Mouse (Mus musculus): ENCODE measurements around the gene Sde2.
"Not testable (repeated sequence)": the region's sequence is repeated elsewhere in the genome, so short reads cannot be mapped to it uniquely, and the experiment has no call there.

Gene Sde2

DNA sequence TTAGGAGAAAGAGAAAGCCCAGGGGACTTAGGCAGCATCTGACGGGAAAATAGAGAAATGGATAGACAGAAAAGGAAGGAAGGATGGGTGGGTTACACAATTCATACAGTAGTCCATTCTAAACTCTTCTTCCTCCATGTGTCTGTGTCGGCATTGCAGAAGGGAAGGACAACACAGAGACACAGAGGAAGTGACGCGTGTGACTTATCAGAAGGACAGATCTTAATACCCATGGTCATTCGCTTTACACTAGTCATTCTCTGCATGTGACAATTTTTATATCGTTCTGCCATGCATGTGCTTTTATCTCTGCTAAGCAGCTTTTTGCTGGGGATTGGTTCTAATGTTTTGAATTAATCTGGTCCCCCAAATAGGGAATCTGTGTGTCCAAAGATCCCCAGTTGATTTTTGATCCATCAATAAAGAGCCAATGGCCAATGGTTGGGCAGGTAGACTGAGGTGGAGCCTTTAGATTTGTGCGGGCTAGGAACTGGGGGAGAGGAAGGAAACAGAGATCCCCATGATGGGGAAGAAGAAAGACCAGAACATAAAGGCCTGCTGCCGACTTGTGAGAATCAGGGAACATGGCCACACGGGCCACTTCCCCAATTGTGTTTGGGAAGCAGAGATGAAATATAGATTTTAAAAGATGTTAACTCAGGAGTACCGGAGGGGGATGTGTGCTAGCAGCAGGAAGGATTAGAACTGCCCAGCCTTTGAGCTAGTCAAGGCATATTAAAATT, 15.5 kb upstream of the Sde2 start:
- DNase-seq = no peak

DNA sequence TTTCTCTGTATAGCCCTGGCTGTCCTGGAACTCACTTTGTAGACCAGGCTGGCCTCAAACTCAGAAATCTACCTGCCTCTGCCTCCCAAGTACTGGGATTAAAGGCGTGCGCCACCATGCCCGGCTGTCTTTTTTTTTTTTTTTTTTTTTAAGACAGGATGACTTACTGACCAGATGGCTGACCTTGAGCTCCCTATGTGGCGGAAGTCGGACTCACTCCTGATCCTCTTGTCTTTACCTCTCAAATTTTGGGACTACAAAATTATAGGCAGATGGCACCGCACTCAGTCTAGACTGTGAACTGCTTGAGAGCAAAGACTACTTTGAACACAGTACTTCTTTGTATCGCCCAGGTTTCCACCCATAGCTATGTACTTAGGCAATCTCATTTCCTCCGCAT, 14.5 kb upstream of the Sde2 start:
- DNase-seq = not testable (repeated sequence)

GRCm38 (mm10) chr1:180837186-180837585, 13.7 kb upstream of the Sde2 start:
- DNase-seq = no peak

GRCm38 (mm10) chr1:180838014-180838413, 12.9 kb upstream of the Sde2 start:
- DNase-seq = no peak

- no peak for DNase-seq
Observed at GRCm38 (mm10) chr1:180839201-180839910, 11.6 kb upstream of the Sde2 start.

GRCm38 (mm10) chr1:180841561-180842300, 9.2 kb upstream of the Sde2 start:
- no peak for DNase-seq

DNA sequence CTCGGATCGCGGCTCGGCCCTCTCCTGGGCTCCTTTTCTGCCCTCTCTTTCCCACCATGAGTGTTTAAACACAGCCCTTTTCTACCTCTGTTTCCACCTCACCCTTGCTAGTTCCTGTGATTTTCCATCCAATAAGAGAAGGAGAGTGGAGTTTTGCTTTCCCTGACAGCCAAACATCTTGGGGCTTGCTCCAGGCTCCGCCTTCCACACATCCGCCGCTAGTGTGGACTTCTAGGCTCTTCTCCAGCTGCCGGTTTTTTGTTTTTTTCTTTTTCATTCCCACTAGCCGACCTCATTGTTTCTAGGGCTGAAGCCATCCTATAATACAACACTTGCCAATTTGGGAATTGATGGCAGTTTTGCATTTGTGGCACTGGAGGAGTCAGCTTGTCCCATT, 2.8 kb upstream of the Sde2 start:
- DNase-seq = peak; percentile 72 to 78

DNA sequence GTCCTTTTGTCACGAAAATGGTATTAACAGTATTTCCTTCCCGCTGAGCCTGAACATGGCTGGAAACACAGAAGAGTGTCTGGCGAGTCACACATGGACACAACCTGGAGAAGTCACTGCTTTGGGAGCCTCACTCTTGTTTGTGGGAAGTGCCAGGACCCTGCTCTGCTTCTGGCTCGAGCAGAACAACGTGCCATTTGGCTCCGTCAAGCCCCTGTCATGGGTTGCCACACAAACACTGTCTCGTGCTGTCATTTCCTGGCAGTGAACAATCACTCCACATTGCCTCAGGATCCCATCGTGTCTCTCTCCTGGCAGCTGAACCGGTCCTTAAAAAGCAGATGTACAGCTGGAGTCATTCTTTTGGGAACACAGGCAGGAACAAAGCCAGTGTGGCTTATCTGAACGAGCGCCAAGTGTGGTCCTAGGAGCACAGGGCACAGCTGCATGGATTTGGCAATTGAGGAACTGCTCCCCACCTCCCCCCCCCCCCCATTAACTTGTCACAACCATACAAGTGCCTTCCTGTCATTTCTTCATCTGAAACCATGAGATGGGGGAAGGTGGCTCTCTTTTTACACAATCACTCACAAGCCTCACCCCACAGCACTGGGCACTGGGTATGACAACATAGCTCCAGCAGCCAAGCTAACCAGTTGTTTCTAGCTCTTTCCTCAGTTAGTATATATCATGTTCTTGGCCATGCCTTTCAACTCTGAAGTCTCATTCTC, 2.3 kb upstream of the Sde2 start:
- peak; percentile 81 to 86 for DNase-seq

DNA sequence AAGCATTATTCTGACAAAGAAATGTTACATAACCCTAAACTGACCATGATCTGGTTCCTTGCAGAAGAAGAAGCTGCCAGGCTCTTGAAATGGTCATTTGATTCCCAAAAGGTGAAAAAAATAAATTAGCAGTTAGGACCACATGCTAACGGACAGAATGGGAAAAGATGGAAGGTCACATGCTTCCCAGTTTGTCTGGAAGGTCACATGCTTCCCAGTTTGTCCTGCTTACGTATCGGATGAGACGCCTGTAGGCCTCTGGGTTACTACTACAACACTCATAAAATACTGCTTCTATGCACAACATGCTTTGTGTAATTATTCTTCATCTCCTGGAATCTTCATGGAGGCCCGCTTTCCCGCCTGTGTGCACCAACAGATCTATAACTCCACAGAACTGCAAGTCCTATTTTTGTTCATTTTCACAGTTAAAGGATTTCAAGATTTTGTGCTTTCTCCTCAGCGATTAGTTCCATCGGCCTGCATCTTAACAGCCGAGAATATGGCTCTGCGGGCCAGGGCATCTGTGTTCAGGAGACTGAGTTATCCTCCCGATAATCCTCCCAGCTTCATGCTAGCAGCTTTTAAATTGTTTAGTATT, 1.1 kb upstream of the Sde2 start:
- no peak for DNase-seq

DNA sequence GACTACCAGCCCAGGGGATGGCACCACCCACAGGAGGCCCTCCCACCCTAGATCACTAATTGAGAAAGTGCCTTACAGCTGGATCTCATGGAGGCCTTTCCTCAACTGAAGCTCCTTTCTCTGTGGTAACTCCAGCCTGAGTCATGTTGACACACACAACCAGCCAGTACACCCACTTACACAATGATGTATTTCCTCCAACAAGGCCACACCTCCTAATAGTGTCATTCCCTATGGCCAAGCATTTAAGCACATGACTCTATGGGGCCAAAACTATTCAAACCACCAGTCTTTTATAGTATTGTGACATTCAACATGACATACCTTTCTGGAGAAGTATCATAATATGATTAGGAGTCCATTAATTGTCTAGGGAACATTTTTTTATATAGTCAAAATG, 7.8 kb downstream of the Sde2 start:
- no peak for DNase-seq

DNA sequence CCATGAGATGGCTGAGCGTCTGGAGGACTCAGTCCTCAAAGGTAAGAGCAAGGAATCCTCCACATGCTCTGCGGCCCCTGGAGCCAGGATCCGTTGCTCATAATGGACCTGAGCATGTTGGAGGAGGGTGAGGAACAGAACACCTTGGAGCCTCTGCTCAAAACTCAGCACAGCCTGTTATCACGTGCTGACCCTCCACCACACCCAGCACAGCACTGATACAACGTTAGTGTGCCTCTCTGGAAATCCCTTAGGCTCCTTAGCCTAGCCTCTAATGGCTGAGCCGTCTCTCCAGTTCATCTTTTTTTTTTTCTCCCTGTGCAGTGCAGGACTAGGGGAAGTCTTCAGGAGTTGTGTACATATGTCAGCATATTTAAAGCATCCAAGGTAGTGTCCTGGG, 9.1 kb downstream of the Sde2 start:
- no peak for DNase-seq

DNA sequence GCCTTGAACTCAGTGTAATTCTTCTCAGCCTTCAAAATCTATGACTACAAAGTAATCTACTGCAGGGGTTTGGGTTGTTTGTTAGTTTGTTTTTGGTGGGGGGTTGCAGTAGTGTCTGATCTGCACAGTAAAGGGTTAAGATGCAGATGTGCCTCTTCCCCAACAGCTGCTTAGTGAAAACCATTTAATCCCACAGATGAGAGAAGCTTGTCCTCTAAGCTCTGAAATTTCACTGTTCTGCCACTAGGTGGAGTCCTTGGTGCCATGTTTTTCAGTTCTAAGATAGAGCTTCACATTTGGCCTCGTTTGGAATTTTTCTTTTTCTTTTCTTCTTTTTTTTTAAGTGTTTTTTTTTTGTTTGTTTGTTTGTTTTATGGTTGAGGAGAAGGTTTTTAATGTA, 12.7 kb downstream of the Sde2 start:
- peak; percentile 26 to 47 for DNase-seq

- DNase-seq = no peak
Observed at GRCm38 (mm10) chr1:180866001-180866400, 15.1 kb downstream of the Sde2 start.

- no peak for DNase-seq
Observed at GRCm38 (mm10) chr1:180870122-180870650, 19.3 kb downstream of the Sde2 start.

DNA sequence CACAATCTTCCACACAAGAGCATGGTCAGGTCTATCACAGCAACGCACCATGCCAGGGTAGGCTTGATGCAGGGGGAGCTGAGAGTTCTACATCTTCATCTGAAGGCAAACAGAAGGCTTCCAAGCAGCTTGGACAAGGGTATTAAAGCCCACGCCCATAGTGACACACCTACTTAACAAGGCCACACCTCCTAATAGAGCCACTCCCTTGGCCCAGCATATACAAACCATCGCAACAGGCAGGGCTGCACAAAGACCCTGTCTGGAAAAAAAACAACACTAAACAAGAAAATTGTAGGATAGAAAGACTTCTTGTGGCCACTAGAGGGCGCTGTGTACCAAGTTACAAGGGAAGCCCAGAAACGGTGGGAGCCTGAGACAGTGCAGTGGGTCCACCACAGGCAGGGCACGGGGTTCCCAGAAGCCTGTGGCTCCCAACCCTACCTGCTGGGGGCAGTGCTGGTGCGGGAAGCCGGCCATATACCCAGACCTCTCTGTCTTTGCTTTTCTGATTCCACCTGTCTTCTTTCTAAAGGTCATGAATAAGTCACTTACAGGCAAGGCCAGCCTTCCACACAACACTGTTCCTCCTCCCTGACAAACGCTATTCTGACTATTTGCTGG, 23.0 kb downstream of the Sde2 start:
- peak; percentile 45 to 75 for DNase-seq

DNA sequence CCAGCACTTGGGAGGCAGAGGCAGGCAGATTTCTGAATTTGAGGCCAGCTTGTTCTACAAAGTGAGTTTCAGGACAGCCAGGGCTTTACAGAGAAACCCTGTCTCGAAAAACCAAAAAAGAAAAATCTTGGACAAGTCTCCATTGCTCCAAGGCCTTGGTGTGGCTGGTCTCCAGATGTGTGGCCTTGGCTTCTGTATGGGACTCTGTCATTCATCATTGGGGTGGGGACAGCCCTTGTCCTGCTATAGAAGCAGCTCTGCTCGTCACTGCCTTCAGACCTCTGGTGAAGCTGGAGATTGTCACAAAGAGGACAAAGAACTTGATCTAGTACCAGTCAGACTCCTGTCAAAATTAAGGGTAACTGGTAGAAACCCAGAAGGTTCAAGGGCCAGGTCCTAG, 23.7 kb downstream of the Sde2 start:
- DNase-seq = no peak

- no peak for DNase-seq
Observed at GRCm38 (mm10) chr1:180875126-180875525, 24.2 kb downstream of the Sde2 start.

- no peak for DNase-seq
Observed at GRCm38 (mm10) chr1:180877466-180877865, 26.5 kb downstream of the Sde2 start.

DNA sequence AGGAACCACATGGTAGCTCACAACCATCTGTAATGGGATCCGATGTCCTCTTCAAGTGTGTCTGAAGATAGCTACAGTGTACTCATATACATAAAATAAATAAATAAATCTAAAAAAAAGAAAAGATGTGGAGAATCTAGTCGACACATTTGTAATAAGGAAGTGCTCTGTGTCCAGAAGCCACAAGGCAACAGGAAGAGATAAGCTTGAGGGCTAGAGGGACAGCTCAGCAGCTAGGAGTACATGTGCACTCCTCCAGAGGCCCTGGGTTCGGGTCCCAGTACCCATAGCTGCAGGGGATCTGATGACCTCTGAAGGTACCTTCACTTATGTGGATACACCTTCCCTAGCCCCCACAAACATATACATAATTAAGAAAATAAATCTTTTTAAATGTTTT, 30.8 kb downstream of the Sde2 start:
- no peak for DNase-seq

DNA sequence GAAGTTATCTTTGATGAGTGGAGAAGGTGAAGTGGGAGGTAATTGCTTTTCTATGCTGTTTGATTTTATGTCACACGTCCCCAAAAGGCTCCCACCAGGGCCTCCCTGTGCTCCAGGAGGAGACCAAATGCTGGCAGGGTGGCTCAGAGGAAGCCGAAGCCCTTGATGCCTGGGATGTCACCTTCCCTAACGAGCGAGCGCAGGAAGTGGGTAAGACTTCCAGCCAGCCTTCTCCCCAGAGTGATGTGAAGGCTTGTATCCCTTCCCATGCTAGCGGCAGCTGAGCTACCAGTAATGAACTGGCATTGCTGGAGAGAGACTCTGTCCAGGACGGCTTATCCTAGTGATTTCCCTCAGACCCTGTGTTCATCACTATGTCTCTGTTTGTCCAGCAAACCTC, 32.8 kb downstream of the Sde2 start:
- no peak for DNase-seq

DNA sequence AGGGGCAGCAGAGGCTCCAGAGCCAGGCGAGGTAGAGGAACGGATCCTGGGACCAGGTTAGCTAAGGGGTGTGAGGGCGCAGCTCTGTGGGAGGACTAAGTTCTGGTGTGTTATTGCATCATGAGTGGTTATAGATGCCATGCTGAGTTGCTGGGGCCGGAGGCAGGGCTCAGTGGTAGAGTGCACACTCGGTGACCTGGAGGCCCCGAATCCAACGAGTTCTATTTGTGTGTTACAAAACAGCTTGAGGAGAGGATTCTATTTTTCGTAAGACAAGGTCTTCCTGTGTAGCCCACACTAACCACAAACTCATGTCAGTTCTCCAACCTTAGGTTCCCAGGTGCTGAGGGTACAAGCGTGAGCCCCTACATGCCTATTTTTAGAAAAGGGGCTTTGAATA, 33.6 kb downstream of the Sde2 start:
- DNase-seq = no peak

- no peak for DNase-seq
Observed at GRCm38 (mm10) chr1:180888556-180889042, 37.7 kb downstream of the Sde2 start.

Data from cerebellum, postnatal 14 days (tissue).